Comparison of ENCODE assay signal across 7 mouse cellular contexts in the genomic region with DNA sequence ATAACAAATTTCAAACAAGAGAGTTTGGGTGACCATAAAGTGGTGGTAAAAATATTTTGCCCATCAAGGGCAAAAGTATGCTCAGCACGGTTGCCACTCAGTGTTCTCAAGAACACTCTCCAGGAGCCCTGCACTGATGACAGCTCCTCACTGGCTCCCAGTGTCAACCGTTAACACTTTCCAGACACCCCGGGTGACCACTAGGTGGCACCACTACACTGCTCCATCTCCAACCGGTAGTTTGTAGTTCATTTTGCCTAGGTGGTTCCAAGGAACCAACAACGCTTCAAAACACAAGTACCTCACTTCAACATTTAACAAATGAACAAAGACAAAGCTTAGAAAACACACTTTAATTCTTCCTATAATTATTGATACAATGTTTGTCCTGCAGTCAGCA. TPM values are rescaled to one million over a fixed set of nuclear protein-coding genes. Genes with fewer than 3 reads are reported as not detected.
A peak's percentile ranks its signal among the peaks of the same experiment; 100 is the strongest.
DNase-seq lines count a peak whose midpoint lies in the region; ATAC-seq and TF ChIP-seq lines count a peak whose summit lies in the region.

No protein-coding gene starts in this region.

- WGBS in midbrain, embryonic 12.5 days, result 8% methylated on average over 5 of the region's 5 CpGs
- WGBS in spleen, adult 2 months, result 9% methylated on average over 5 of the region's 5 CpGs

- no peak overlapping the region for H3K4me3 ChIP-seq in midbrain, embryonic 12.5 days
- H3K4me3 ChIP-seq in spleen, adult 2 months (ENCODE audit: extremely low read depth, insufficient read depth, insufficient read length), result no peak overlapping the region

- peaks cover 24% of the 10 kb centered on the region for H3K4me1 ChIP-seq in midbrain, embryonic 12.5 days
- no peaks in the 10 kb centered on the region for H3K4me1 ChIP-seq in spleen, adult 2 months (ENCODE audit: control insufficient read depth, insufficient read depth, insufficient read length)

- no peak for TF ChIP-seq POLR2A in spleen, adult 2 months (IDR thresholded peaks at IDR 0.05; ENCODE audit: low read depth, low read length)

- peaks cover 10% of the 10 kb centered on the region; the same call in 1 of the 2 replicates for H3K27me3 ChIP-seq in midbrain, embryonic 12.5 days
- H3K27me3 ChIP-seq in spleen, adult 2 months (ENCODE audit: control insufficient read depth, insufficient read depth, low read length), result no peaks in the 10 kb centered on the region

- no peaks in the 10 kb centered on the region for H3K9me3 ChIP-seq in midbrain, embryonic 12.5 days

- peak; percentile 88 for ATAC-seq in frontal cortex, adult (ENCODE audit: low TSS enrichment)
- 0 out of 2 replicates have a peak, but pooled peaks have one; percentile 21 for ATAC-seq in midbrain, embryonic 12.5 days (ENCODE audit: low FRiP score, low read depth)

- no peak overlapping the region for H3K9ac ChIP-seq in midbrain, embryonic 12.5 days (replicated peaks)

- H3K27ac ChIP-seq in midbrain, embryonic 12.5 days (replicated peaks), result no peak overlapping the region
- no peak overlapping the region for H3K27ac ChIP-seq in spleen, adult 2 months (ENCODE audit: insufficient read depth, low read length)

- H3K4me2 ChIP-seq in midbrain, embryonic 12.5 days (replicated peaks), result no peak overlapping the region

- TF ChIP-seq CTCF in spleen, adult 2 months (IDR thresholded peaks at IDR 0.05; ENCODE audit: extremely low read depth, insufficient read depth, insufficient read length, insufficient replicate concordance), result peak; percentile 80; the same call in 1 of the 2 replicates

- peak; percentile 48 for DNase-seq in WW6 (ENCODE audit: low read depth, low spot score)
- DNase-seq in cerebellum, adult 8-10 months, result peak; percentile 61
- DNase-seq in hindlimb bud, embryonic 11.5 days (ENCODE audit: extremely low spot score, low read depth, low spot score), result peak; percentile 81
- DNase-seq in left cerebral cortex, adult 18-20 months (ENCODE audit: low spot score in 2 of 2), result peak; percentile 80 to 81
- peak; percentile 28 to 69 for DNase-seq in spleen, adult 2 months (ENCODE audit: low read depth in 1 of 2, low spot score in 2 of 2)

- no peaks in the 10 kb centered on the region for H3K36me3 ChIP-seq in midbrain, embryonic 12.5 days
- no peaks in the 10 kb centered on the region for H3K36me3 ChIP-seq in spleen, adult 2 months (ENCODE audit: control insufficient read depth, insufficient read depth, low read length)

RNA-seq across cellular contexts. Expression of gene Fsip1, which starts 56.9 kb away (rescaled TPM):
- under 1 TPM; 0.40 to 0.65 TPM for total RNA-seq in left cerebral cortex, adult 18-20 months (2021)
- 1.6 and 2.2 TPM in 2 replicates for polyA plus RNA-seq in midbrain, embryonic 12.5 days (2016; fragmentation: Nextera tagmentation; extraction: Ambion mirVana)
- 0.06 and 0.13 TPM in 2 replicates for polyA plus RNA-seq in spleen, adult 2 months (2012; rRNA removed)
